Mouse (Mus musculus): ENCODE data around the gene Itpr2. TPM values are rescaled to one million over a fixed set of nuclear protein-coding genes. Genes with fewer than 3 reads are reported as not detected.
A peak's percentile ranks its signal among the peaks of the same experiment; 100 is the strongest.

The Itpr2 gene
- polyA plus RNA-seq, 1 experiment from 2014 or later, result 49.4 TPM

DNA sequence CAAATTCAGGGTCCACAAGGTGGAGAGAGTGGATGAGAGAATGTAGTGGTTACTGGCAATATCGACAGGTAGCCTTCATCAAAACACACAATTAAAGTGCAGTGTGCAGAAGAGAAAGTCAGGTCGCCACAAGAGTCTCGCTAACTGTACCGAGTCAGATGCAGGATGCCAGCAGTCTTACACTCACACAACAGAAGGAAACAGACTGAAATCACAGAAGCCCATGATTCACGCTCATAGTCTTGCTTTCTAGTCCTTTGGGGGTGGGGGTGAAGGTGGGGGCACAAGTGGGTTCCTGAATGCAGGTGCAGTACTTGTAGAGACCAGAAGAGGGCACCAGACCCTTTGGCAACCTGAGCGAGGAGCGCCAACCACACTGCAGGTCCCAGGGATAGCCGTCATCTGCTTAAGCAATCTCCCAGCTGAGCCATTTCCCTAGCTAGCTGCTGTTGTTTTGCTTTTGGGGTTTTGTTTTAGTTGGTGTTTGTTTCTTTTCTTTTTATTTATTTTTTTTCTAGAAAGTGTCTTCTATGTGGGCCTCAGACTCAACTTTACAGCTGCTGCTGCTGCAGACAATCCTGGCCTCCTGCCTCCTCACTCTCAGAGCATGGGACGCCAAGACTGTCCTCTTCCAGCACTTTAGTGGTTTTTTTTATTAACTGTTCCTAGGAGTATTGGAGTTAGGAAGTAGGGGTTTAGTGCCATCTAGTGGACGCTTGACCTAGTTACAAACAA lies 92.2 kb downstream of the Itpr2 start:
- 22% methylated on average over 10 of the region's 10 CpGs for WGBS

GRCm38 (mm10) chr6:146405380-146405779 lies 96.6 kb downstream of the Itpr2 start:
- no peak for ATAC-seq (replicated peaks; ENCODE audit: extremely low read depth, insufficient read depth, low FRiP score)
- peaks cover 9% of the 10 kb centered on the region for H3K4me1 ChIP-seq (ENCODE audit: control insufficient read depth, insufficient read depth, low read length)

More for the DNA sequence above, 92.2 kb downstream of the Itpr2 start:
- no peaks in the 10 kb centered on the region for H3K9me3 ChIP-seq (replicated peaks; ENCODE audit: control insufficient read depth, low read length)
- peak overlapping the region; percentile 81 for H3K27ac ChIP-seq (ENCODE audit: low read length)
- peak overlapping the region; percentile 53 for H3K4me2 ChIP-seq (ENCODE audit: low read depth, low read length)
- H3K27me3 ChIP-seq (ENCODE audit: control insufficient read depth, insufficient read depth, low read length), result no peaks in the 10 kb centered on the region
- H3K4me3 ChIP-seq (ENCODE audit: low read length), result peak overlapping the region; percentile 20; the same call in 1 of the 2 replicates
- 0 out of 2 replicates have a peak overlapping the region, but pooled peaks have one; percentile 16 for H3K9ac ChIP-seq (ENCODE audit: low read length)
- peak; percentile 65 for ATAC-seq (replicated peaks; ENCODE audit: extremely low read depth, insufficient read depth, low FRiP score)
- peaks cover 17% of the 10 kb centered on the region for H3K4me1 ChIP-seq (ENCODE audit: control insufficient read depth, insufficient read depth, low read length)
- peaks cover 3% of the 10 kb centered on the region; the same call in 1 of the 2 replicates for H3K36me3 ChIP-seq (ENCODE audit: control insufficient read depth, insufficient read depth)

DNA sequence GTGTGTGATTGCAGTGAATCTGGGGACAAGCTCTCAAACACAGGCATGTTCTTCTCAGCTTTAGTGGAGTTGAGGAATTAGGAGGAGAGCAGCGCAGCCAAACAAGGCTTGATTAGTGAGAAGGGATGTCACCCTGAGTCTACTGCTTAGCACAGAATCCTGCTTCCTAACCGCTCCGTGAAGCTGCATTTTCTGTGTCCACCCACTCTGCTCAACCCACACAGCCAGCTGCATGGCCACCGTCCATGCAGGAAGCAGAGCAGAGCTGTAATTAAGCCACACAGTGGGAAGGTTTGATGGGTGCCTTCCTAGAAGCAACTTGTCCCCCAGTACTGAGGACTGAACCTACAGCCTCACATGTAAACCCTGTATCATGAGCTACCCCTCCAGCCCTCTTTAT lies 97.1 kb downstream of the Itpr2 start:
- Histone ChIP-seq H3K36me3 (ENCODE audit: control insufficient read depth, insufficient read depth) (peaks cover 5% of the 10 kb centered on the region; the same call in 1 of the 2 replicates), H3K4me3 (ENCODE audit: low read length) (no peak overlapping the region), H3K4me1 (ENCODE audit: control insufficient read depth, insufficient read depth, low read length) (peaks cover 6% of the 10 kb centered on the region), H3K4me2 (ENCODE audit: low read depth, low read length) (no peak overlapping the region), H3K9ac (ENCODE audit: low read length) (no peak overlapping the region), H3K27ac (ENCODE audit: low read length) (no peak overlapping the region), H3K9me3 (replicated peaks; ENCODE audit: control insufficient read depth, low read length) (no peaks in the 10 kb centered on the region), H3K27me3 (ENCODE audit: control insufficient read depth, insufficient read depth, low read length) (no peaks in the 10 kb centered on the region)
- WGBS, result 86% methylated on average over 4 of the region's 4 CpGs
- ATAC-seq (replicated peaks; ENCODE audit: extremely low read depth, insufficient read depth, low FRiP score), result no peak

More at GRCm38 (mm10) chr6:146405380-146405779, 96.6 kb downstream of the Itpr2 start:
- no peak overlapping the region for H3K27ac ChIP-seq (ENCODE audit: low read length)
- no peaks in the 10 kb centered on the region for H3K27me3 ChIP-seq (ENCODE audit: control insufficient read depth, insufficient read depth, low read length)
- 47% methylated on average over 6 of the region's 6 CpGs for WGBS
- no peak overlapping the region for H3K4me2 ChIP-seq (ENCODE audit: low read depth, low read length)
- peaks cover 3% of the 10 kb centered on the region; the same call in 1 of the 2 replicates for H3K36me3 ChIP-seq (ENCODE audit: control insufficient read depth, insufficient read depth)
- H3K9me3 ChIP-seq (replicated peaks; ENCODE audit: control insufficient read depth, low read length), result no peaks in the 10 kb centered on the region
- H3K4me3 ChIP-seq (ENCODE audit: low read length), result no peak overlapping the region
- no peak overlapping the region for H3K9ac ChIP-seq (ENCODE audit: low read length)

DNA sequence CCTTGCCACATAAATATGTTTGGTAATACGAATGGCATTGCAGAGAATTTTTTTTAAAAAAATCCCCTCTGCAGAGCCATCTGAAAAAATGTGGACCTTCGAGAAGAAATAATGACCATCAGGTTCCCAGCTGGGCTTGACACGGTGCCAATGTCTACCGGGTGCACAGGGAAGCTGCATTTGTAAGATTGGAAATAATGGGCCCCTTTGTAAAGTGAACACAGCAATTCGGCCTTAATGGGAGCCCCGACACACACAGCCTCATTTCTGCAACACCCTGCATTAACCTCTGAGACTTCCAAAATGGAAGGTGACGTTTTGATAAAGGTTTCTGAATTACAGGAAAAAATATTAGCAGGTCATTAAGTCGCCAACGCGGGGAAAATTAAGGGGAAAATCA lies 97.9 kb downstream of the Itpr2 start:
- Histone ChIP-seq H3K4me3 (ENCODE audit: low read length) (no peak overlapping the region), H3K9ac (ENCODE audit: low read length) (no peak overlapping the region), H3K4me2 (ENCODE audit: low read depth, low read length) (no peak overlapping the region), H3K27ac (ENCODE audit: low read length) (no peak overlapping the region), H3K9me3 (replicated peaks; ENCODE audit: control insufficient read depth, low read length) (no peaks in the 10 kb centered on the region), H3K4me1 (ENCODE audit: control insufficient read depth, insufficient read depth, low read length) (peaks cover 3% of the 10 kb centered on the region; the same call in 1 of the 2 replicates), H3K36me3 (ENCODE audit: control insufficient read depth, insufficient read depth) (peaks cover 5% of the 10 kb centered on the region; the same call in 1 of the 2 replicates), H3K27me3 (ENCODE audit: control insufficient read depth, insufficient read depth, low read length) (no peaks in the 10 kb centered on the region)
- 78% methylated on average over 10 of the region's 10 CpGs for WGBS
- no peak for ATAC-seq (replicated peaks; ENCODE audit: extremely low read depth, insufficient read depth, low FRiP score)

GRCm38 (mm10) chr6:146402905-146403642 lies 98.9 kb downstream of the Itpr2 start:
- Histone ChIP-seq H3K4me3 (ENCODE audit: low read length) (no peak overlapping the region), H3K27me3 (ENCODE audit: control insufficient read depth, insufficient read depth, low read length) (no peaks in the 10 kb centered on the region), H3K4me2 (ENCODE audit: low read depth, low read length) (no peak overlapping the region), H3K9me3 (replicated peaks; ENCODE audit: control insufficient read depth, low read length) (no peaks in the 10 kb centered on the region), H3K36me3 (ENCODE audit: control insufficient read depth, insufficient read depth) (peaks cover 5% of the 10 kb centered on the region; the same call in 1 of the 2 replicates), H3K9ac (ENCODE audit: low read length) (no peak overlapping the region), H3K4me1 (ENCODE audit: control insufficient read depth, insufficient read depth, low read length) (peaks cover 3% of the 10 kb centered on the region; the same call in 1 of the 2 replicates), H3K27ac (ENCODE audit: low read length) (no peak overlapping the region)
- WGBS, result 54% methylated on average over 6 of the region's 6 CpGs
- no peak; the same call in 1 of the 2 replicates for ATAC-seq (replicated peaks; ENCODE audit: extremely low read depth, insufficient read depth, low FRiP score)

DNA sequence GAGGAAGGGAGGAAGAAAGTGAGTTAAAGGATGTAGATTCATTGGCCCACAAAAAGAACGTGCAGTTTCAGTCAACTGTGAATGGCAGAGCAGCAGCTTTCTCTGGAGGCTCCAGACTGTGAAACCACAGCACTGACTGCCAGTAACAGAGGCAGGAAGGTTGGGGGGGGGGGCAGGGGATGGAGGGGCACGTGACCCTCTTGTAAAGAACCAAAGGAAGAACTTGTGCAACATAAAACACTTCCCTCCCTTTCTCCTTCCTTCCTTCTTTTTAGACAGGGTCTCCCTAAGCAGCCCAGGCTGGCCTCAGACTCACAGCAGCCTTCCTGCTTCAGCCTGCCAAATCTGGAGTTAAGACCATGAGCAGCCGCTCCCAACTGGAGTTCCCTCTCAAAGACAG lies 104.2 kb downstream of the Itpr2 start:
- Histone ChIP-seq H3K4me2 (ENCODE audit: low read depth, low read length) (no peak overlapping the region), H3K4me3 (ENCODE audit: low read length) (no peak overlapping the region), H3K9me3 (replicated peaks; ENCODE audit: control insufficient read depth, low read length) (no peaks in the 10 kb centered on the region), H3K36me3 (ENCODE audit: control insufficient read depth, insufficient read depth) (peaks cover 28% of the 10 kb centered on the region), H3K9ac (ENCODE audit: low read length) (no peak overlapping the region), H3K27ac (ENCODE audit: low read length) (no peak overlapping the region), H3K27me3 (ENCODE audit: control insufficient read depth, insufficient read depth, low read length) (no peaks in the 10 kb centered on the region), H3K4me1 (ENCODE audit: control insufficient read depth, insufficient read depth, low read length) (no peaks in the 10 kb centered on the region)
- 66% methylated on average over 3 of the region's 3 CpGs for WGBS
- no peak for ATAC-seq (replicated peaks; ENCODE audit: extremely low read depth, insufficient read depth, low FRiP score)

- no peak for ATAC-seq (replicated peaks; ENCODE audit: extremely low read depth, insufficient read depth, low FRiP score)
- H3K9ac ChIP-seq (ENCODE audit: low read length), result no peak overlapping the region
- WGBS, result 91% methylated on average over 5 of the region's 5 CpGs
- no peaks in the 10 kb centered on the region for H3K4me1 ChIP-seq (ENCODE audit: control insufficient read depth, insufficient read depth, low read length)
- no peak overlapping the region for H3K4me3 ChIP-seq (ENCODE audit: low read length)
- H3K36me3 ChIP-seq (ENCODE audit: control insufficient read depth, insufficient read depth), result peaks cover 35% of the 10 kb centered on the region
- H3K9me3 ChIP-seq (replicated peaks; ENCODE audit: control insufficient read depth, low read length), result peaks cover 4% of the 10 kb centered on the region
- no peaks in the 10 kb centered on the region for H3K27me3 ChIP-seq (ENCODE audit: control insufficient read depth, insufficient read depth, low read length)
- H3K4me2 ChIP-seq (ENCODE audit: low read depth, low read length), result no peak overlapping the region
- no peak overlapping the region for H3K27ac ChIP-seq (ENCODE audit: low read length)
These were observed 105.8 kb downstream of the Itpr2 start for GRCm38 (mm10) chr6:146396253-146396652.

GRCm38 (mm10) chr6:146395616-146396015 lies 106.4 kb downstream of the Itpr2 start:
- 88% methylated on average over 4 of the region's 4 CpGs for WGBS
- no peaks in the 10 kb centered on the region for H3K4me1 ChIP-seq (ENCODE audit: control insufficient read depth, insufficient read depth, low read length)
- peaks cover 41% of the 10 kb centered on the region for H3K36me3 ChIP-seq (ENCODE audit: control insufficient read depth, insufficient read depth)
- H3K4me2 ChIP-seq (ENCODE audit: low read depth, low read length), result no peak overlapping the region
- no peak overlapping the region for H3K27ac ChIP-seq (ENCODE audit: low read length)
- no peaks in the 10 kb centered on the region for H3K27me3 ChIP-seq (ENCODE audit: control insufficient read depth, insufficient read depth, low read length)
- H3K9me3 ChIP-seq (replicated peaks; ENCODE audit: control insufficient read depth, low read length), result peaks cover 4% of the 10 kb centered on the region
- H3K4me3 ChIP-seq (ENCODE audit: low read length), result no peak overlapping the region
- H3K9ac ChIP-seq (ENCODE audit: low read length), result no peak overlapping the region
- ATAC-seq (replicated peaks; ENCODE audit: extremely low read depth, insufficient read depth, low FRiP score), result no peak

- H3K4me2 ChIP-seq (ENCODE audit: low read depth, low read length), result no peak overlapping the region
- 84% methylated on average over 2 of the region's 2 CpGs for WGBS
- H3K27ac ChIP-seq (ENCODE audit: low read length), result no peak overlapping the region
- no peaks in the 10 kb centered on the region for H3K4me1 ChIP-seq (ENCODE audit: control insufficient read depth, insufficient read depth, low read length)
- no peak overlapping the region for H3K9ac ChIP-seq (ENCODE audit: low read length)
- no peaks in the 10 kb centered on the region for H3K27me3 ChIP-seq (ENCODE audit: control insufficient read depth, insufficient read depth, low read length)
- H3K36me3 ChIP-seq (ENCODE audit: control insufficient read depth, insufficient read depth), result peaks cover 53% of the 10 kb centered on the region
- ATAC-seq (replicated peaks; ENCODE audit: extremely low read depth, insufficient read depth, low FRiP score), result no peak
- H3K4me3 ChIP-seq (ENCODE audit: low read length), result no peak overlapping the region
- H3K9me3 ChIP-seq (replicated peaks; ENCODE audit: control insufficient read depth, low read length), result peaks cover 4% of the 10 kb centered on the region
These were observed 109.8 kb downstream of the Itpr2 start for GRCm38 (mm10) chr6:146392188-146392587.
